Mouse (Mus musculus) granulocyte monocyte progenitor cell, adult 5-6 weeks (primary cell): ENCODE data around the gene Cyfip2. TPM values are rescaled to one million over a fixed set of nuclear protein-coding genes. Genes with fewer than 3 reads are reported as not detected.

Source experiments
- ATAC-seq: replicated peaks from 2 replicates; pipeline ENCODE4 v1.8.0; 2016; ENCODE audit warnings: mild to moderate bottlenecking, moderate TSS enrichment, inconsistent platforms; ENCODE audit not compliant: poor library complexity, severe bottlenecking
- total RNA-seq, 2 experiments: library from RNA; stranded (forward) in 1 of 2; stranded (reverse) in 1 of 2; fragments of 200-712, 200-1000 nt in 1 of 2; fragments of >200 nt in 1 of 2; fragmentation: Nextera tagmentation in 1 of 2; gene quantifications; 2 replicates each; pipeline ENCODE4 v1.2.3; 2014 to 2017

Gene Cyfip2
- total RNA-seq (2014; fragmentation: Nextera tagmentation), result 92.3 and 106 TPM in 2 replicates
- 43.2 and 55.8 TPM in 2 replicates for total RNA-seq (2017)

- ATAC-seq, result no peak
Observed at GRCm38 (mm10) chr11:46312523-46313035, at the start of gene Cyfip2. Gene Cyfip2 (minus strand): TSS chr11:46312859.

- no peak for ATAC-seq
Observed at GRCm38 (mm10) chr11:46360991-46361665, 48.5 kb upstream of the Cyfip2 start.

- 0 out of 2 replicates have a peak, but pooled peaks have one; percentile 21 for ATAC-seq
Observed at GRCm38 (mm10) chr11:46358369-46358768, 45.7 kb upstream of the Cyfip2 start.

DNA sequence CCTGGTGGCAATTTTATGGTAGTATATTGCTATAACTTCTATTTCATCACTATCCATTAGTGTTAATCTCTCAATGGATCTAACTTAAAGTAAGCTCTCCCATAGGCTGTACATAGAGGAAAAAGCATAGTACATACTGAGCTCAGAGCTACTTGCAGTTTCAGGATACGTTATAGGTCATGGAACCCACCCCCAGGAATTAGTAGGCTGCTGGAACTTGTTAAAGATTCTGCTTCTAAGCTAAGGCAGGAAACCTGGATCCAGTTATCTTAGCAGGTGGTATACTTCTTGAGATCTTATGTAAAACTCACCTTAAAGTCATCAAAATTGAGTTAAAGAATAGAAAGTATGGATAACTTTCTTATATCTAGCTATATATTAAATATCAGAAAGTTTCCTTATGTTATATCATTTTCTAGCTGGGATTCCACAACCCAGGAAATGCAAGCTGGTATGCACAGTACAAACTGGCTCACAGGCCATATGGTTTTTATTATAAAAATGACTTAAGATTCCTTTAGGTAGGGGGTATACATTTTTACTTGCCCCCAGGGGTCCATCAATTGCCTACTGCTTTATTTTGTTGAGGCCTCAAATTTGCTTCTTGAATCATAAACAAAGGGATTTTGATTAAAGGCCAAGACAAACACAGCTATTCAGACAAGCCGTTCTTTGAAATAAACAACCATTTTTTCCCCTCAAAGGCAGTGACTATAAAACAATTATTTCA is 37.2 kb upstream of the Cyfip2 start:
- ATAC-seq, result no peak

GRCm38 (mm10) chr11:46348416-46348815 is 35.8 kb upstream of the Cyfip2 start:
- no peak for ATAC-seq

- ATAC-seq, result no peak
Observed at GRCm38 (mm10) chr11:46347756-46348155, 35.1 kb upstream of the Cyfip2 start.

DNA sequence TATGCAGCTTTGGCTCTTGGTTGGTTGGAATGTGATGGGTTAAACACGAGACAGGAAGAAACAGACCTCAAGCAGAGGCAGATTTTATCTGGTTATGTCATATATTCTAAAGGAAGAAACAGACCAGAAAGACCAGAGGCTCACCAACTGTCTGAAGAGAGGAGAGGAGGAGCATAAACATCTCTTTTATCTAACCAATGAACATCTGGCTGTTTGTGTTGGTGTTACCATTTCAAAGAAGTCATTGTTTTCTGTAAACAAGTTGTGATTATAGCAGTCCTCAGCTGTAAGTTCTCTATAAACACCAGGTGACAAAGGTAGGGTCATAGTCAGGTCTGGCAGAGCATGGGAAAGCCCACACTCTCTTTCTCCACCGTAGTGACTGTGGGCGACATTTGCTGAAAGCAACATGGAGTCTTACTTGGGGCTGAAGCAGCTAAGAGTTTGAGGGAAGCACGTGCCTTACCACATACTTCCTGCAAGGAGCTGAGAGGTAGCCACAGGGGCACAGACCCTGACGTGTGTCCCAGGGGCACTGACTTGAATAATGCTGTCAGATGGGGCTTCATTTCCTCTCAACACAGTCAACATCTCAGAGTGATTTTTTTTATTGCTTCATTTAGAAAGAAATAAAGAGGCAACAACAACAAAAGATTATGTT is 31.4 kb upstream of the Cyfip2 start:
- ATAC-seq, result peak; percentile 89

- no peak for ATAC-seq
Observed at GRCm38 (mm10) chr11:46341960-46342359, 29.3 kb upstream of the Cyfip2 start.

DNA sequence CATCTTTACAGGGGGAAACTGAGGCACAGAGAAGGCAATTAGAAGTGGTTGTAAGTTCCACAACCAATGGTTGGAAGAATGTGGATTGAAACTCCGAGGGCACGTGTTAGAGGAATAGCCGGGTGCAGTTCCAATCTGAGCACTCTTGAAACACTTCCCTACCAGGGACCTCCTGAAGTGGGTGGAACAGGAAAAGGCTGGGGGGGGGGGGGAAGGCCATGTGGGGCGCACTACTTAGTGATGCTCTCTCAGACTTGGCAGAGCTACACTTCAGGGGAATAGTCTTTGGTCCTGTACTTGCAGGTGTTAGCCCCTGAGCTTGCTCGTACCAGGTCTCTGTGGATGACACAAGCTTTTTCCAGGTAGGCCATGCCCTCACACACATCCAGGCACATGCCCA is 23.4 kb upstream of the Cyfip2 start:
- peak; percentile 53 for ATAC-seq

DNA sequence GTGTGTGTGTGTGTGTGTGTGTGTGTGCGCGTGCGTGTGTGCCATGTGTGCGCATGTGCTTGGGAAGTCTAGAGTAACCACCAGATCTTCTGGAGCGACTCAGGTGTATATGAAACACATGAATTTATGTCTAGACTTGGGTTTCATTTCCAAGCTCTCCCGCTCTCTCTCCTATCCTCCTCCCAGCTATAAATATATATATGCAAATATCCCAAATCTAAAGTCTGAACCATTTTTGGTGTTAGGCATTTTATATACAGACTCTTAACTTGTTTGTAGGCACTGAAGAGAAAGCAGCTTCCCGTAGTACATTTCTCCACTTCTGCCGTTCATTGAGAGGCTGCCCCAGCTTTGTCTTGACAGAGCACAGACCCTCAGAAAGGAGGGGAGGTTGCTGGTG is 19.6 kb upstream of the Cyfip2 start:
- ATAC-seq, result no peak

DNA sequence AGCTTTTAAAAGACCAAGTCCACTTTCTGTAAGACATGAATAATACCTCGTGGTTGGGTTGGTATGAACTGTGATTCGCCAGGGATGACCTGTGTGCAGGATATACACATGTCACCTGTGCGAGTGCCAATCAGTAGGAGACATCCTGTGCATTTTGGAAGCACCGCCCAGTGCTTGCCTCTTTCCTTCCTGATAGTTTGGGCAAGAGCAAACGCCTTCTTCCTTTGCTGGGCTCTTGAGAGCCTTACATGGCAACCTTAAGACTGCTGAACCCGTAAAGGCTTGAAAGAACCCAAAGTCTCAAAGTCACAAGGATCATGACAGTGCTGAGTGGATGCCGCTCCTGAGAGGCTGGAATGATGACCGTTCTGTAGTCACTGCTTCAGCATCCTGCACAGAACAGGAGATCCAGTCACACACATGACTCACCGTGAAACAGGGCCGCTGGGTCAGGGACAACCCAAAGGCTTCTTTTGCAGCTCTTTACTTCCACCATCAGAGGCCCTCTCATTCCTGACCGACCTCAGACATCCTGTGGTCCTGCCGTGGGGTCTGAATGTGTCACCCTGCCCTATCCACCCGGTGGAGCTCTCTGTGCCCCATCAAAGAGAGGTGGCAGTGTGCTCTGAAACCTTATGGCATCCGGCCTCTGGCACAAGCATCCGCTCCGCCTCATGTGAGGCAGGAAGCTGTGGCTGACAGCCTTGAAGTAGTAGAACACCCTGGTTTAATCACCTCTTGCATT is 13.8 kb upstream of the Cyfip2 start:
- ATAC-seq, result peak; percentile 88

DNA sequence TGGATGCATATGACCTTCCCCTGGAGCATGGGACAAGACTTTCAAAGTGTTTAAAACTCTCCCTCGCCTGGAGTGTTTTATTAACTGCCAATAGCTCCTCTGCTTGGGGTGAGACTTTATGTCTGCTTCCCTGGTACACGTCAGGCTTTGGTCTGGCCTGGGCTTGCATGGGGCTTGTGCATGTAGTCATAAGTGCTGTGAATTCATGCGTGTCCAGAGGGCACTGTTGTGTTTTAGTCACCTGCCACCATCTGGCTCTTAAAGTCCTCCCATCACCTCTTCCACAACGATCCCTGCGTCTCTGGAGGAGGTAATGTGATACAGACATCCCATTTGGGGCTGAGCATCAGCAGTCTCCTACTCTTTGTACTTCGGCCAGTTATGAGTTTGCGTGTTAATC is 8.9 kb upstream of the Cyfip2 start:
- no peak for ATAC-seq

DNA sequence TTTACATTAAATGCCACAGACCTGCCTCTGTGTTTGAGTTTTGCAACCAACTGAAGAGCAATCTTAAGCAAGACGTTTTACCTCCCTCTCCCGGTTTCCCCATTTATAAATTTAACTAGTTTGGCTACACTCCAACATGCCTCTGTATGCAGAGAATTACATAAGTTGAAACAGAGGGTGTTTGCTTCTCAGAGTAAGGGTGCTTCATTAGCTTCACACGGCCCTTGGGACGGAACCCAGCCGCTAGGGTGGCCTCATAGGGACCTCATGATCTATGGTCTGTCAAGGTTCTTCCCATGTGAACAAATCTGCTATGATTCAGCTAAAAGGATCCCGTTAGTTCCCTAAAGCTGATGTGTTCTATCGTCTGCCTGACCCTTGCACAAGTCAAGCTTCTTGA is 1.9 kb upstream of the Cyfip2 start:
- ATAC-seq, result peak; percentile 57

- ATAC-seq, result peak; percentile 34
Observed at GRCm38 (mm10) chr11:46313851-46314250, 1.2 kb upstream of the Cyfip2 start.

GRCm38 (mm10) chr11:46311703-46312522 is 746 bp downstream of the Cyfip2 start:
- ATAC-seq, result peak; percentile 34

- ATAC-seq, result no peak
Observed at GRCm38 (mm10) chr11:46311181-46311702, 1.4 kb downstream of the Cyfip2 start.

- no peak for ATAC-seq
Observed at GRCm38 (mm10) chr11:46310647-46311063, 2.0 kb downstream of the Cyfip2 start.

- peak; percentile 40 for ATAC-seq
Observed at GRCm38 (mm10) chr11:46309808-46310555, 2.7 kb downstream of the Cyfip2 start.
